Mouse (Mus musculus): Measurements from ENCODE around the gene Sergef.

Sergef gene

DNA sequence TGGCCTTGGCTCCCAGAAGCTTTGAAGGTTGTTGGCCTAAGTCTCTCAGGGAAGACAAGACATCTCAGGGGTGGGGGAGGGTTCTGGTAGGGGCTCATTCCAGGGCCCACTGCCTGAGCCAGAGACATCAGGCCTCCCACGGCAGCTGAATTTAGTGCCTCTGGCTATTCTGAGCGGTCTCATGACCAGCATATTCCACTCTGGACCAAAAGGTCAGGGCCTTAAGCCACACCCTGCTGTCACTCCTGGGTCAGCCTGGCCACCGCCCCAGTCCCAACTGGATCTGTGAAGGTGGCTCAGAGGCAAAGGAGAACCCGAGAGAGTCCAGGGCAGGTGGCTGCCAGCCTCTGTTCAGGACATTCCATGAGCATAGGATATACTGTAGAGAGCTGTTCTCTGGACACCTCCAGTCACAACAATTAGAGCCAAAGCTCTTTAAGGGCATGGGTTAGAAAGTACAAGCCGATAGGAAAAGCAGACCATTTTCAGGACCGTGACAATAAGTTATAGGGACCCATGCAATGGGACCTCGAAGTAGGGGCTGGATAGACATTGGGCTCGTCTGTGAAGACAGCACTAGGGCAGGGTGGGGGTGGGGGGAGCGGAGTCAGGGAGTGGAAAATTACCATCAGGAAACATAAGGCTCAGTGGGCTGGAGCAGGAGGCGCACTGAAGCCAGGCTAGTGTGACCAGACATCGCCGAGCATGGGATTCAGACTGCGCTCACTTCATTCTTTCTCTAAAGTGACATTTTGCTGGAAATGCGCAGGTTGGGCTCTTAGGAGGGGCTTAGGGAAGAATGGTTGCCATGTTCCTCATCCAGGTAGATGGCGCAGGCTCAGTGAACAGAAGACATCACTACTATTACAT is 235.8 kb downstream of the Sergef start:
- no peak for DNase-seq (ENCODE audit: low spot score)

DNA sequence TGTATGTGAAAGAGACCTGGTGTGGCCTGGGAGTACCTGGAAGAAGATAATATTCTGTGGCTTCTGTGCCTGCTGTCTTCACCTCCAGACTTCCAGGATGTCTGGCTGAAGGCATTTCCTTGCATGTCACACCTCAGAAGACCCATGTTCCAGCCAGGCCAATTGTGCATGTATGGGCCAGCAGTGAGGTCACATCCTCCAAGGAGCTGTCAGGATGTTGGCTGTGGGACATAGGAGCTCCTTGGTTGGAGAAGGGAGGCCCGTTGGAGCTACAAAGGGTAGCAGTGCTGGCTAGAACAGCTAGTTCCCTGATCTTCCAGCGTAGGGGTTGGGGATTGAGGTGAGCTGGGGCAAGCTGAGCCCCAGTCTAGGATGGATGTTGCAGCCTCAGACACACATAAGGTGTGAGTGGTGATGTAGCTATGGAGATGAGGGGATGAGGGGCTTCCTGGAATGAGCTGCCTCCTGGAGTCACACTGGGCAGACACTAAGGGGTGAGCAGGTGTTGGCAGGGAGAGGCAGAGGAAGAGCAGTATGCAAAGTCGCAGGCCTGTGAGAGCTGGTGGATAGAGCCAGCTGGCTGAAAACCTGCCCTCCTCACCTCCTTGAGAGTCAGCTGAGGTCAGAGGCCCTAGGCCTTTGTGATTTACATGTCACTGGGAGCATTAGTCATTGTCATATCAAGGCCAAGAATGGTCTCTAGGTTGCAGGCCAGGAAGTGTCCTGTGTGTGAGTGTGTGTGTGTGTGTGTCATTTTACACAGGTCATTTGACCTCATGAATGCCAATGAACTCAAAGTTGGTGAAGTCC is 238.0 kb downstream of the Sergef start:
- no peak for DNase-seq (ENCODE audit: low spot score)

DNA sequence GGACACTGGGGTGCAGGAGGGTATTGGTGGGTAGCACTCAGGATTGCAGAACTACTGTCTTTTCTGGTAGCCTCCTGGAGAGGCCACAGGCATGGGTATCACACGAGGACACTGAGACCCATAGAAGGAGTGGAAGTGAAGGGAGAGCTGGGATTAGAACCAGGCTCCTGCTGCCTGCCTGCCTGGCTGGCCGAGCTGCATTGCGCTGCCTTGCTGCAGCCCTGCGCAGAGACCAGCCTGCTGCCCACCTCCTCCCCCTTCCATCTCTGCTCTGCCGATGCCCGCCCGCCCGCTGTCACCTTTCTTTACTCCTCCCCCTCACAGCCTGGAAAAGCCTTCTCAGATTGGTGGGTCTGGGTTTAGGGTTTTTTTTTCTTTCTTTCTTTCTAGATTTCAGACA is 239.3 kb downstream of the Sergef start:
- DNase-seq (ENCODE audit: low spot score), result no peak

DNA sequence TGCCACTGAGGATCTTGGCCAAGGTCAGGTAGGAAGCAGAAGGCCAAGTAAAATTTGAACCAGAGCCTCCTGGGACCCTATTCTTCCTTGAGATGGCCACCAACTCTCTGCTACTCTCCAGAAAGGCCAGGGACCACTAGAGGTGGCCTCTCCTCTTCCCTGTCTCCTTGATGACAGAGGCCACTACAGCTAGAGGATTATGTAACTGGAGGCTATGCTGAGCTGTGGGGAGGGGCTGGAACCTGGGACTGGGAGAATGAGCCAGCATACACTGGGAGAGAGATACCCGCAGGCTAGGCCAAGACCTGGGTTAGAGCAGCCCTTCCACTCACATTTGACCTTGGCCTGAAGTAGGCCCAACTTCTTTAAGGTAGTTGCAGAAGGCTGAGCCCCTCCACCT is 239.9 kb downstream of the Sergef start:
- DNase-seq (ENCODE audit: low spot score), result no peak

DNA sequence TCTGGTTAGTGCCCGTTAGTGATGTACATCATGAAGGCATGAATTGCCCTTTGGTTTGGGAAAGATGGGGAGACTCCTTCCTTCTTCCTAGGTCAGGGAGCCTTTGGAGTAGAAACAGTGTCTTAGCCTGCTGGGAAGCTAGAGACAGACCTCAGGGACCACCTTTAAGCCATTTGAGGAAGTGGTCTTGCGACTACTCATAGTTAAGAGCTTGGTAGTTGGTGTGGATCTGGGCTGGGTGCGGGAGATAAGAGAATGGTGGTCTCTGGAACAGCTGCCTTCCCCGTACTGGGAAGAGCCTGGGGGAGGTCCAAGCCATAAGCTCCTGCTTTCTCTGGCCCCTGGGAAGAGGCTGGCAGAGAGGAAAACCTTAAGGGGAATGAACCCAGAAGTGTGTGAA is 241.0 kb downstream of the Sergef start:
- DNase-seq (ENCODE audit: low spot score), result no peak

DNA sequence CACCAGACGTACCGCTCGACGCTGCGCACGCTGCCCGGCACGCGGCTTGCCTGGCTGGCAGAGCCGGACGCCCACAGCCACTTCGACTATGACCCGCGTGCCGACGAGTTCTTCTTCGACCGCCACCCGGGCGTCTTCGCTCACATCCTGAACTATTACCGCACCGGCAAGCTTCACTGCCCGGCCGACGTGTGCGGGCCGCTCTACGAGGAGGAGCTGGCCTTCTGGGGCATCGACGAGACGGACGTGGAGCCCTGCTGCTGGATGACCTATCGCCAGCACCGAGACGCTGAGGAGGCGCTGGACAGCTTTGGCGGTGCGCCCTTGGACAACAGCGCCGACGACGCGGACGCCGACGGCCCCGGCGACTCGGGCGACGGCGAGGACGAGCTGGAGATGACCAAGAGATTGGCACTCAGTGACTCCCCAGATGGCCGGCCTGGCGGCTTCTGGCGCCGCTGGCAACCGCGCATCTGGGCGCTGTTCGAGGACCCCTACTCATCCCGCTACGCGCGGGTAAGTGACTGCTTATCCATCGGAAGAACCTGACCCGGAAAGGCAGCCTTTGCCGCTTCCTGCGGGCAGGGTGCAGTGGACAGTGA is 241.8 kb downstream of the Sergef start:
- DNase-seq (ENCODE audit: low spot score), result no peak

DNA sequence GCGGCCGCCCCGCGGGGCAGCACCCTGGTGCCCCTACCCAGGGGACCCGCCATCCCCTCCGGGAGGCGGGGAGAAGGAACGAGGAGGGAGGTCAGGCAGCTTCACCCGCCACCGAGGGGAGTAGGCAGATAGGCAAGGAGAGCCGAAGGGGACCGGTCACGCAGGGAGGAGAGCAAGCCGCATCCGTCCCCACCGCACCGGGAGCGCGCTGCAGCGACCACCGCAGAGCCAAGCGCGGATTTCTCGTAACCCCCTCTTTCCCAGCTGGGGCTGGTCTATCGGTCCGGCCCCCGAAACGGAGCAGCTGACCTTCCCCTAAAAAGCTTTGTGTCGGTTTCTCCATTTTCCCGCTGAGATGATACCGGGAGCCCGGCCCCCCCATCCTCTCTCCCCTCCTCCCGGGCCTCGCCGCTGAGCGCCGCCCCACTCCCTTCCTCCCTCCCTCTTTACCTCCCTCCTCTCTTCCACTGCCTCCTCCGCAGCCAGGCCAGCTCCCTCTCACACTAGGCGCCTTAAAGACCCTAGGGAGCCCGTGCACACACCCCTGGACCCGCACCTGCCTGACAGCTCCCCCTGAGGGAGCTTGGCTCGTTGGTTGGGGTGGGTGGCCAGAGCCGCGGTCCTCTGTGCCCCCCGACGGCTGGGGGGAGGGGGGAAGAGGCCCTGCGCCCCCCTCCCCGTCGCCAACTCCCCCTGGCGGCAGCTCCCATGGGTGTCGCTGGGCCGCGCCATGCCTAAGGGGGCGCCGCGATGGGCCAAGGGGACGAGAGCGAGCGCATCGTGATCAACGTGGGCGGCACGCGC is 242.5 kb downstream of the Sergef start:
- no peak for DNase-seq (ENCODE audit: low spot score)

DNA sequence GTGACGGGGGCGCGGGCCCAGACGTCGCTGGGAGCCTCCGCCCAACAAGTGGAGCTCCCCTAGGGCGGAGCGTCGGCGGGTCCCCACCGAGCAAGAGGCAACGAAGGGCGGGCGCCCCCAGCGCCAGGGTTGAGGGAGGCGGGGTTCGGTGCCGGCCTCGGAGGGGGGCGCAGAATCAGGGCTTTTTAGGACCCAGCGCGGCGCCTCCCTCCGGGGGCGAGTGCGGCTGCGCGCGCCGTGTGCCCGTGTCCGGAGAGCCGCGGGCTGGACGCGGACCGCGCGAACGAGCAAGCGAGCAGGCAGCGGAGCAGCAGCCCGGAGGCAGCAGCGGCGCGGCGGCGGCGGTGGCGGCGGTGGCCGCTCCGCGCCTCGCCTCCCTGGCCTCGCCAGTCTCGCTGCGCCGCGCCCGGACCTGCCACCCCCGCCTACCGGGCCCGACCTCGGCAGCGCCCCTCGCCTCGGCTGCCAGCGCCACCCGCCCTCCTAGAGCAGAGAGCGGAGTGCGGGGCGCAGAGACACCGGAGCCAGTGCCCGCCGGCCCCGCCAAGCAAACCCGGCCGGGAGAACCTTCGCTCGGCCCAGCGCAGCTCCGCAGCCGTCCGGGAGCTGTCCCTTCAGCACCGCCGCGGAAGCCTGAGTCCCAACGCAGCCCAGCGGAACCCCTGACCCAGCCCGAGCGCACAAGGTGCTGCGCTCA is 243.2 kb downstream of the Sergef start, which contains the start of gene Kcnc1:
Gene Kcnc1 (plus strand): TSS at position 267 of the 697 bp plus-strand sequence.
- DNase-seq (ENCODE audit: low spot score), result no peak

DNA sequence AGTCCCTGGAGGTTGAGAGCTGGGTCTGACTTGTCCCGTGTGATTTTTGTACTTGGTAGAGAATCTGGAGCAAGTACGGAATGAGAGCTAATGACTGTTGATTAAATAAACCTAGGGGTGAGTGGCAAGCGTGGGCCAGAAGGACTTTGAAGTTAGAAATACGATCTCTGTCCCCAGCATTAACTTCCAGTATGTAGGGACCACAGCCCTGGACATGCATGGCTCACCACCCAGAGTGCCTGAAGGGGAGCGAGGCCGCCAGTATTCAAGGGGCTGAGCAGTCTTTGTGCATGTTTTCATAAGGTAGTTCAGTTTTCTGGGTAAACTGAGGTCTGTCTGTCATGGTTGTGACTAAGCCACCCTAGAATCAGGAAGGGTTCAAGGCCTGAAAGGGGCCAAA is 244.0 kb downstream of the Sergef start:
- no peak for DNase-seq (ENCODE audit: low spot score)

DNA sequence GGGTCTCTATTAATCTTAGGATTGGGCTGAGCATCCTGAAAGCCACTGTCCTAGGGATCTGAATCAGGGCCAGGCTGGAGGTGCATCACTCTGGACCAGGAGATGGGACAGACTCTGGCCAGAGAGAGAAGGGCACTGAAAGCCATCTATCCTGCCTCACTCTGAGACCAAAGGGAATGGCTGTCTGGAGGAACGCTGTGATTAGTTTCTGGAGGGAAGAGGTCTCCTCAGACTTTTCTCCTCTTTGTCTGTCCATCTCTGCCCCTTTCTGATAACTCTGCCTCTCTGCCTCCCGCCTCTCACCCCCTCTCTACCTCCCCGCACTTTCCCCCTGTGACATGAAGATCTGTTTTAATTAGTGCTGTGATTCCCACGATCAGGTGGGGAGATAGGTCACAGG is 244.7 kb downstream of the Sergef start:
- DNase-seq (ENCODE audit: low spot score), result no peak

DNA sequence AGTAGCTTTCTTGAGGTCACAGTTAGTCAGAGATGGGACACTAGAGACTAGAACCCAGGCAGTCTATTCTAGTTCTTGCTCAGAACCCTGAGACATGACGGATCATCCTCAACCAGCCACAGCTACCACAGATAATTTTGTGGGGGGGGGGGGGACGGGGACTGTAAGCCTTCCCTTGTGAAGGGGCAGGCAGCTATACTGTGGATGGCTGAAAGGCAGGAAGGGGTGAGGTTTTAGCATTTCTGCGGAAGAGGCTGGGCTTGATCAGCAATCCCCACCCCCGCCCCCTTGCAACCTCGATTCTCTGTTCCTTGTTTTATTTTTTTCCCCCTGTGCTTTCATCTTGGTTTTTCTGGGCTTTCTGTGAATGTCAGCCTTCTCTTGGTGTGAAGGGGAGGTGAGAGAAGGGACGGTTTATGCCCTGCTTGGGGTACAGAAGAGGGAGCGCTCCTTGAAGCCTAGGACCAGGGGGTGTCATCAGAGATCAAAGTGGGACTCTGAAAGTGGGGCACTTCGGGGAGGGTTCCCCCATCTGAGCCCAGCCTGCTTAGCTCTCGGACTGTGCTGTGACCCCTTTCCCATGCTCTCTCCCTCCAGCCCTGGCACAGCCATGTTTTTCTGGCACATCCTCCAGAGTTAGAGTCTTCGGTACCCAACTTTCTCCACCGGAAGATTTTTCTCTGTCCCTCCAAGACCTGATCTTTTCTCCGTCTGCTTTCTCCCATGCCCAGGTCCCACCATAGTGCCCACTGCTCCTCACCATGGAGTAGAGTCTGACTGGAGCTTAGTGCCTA is 245.7 kb downstream of the Sergef start:
- no peak for DNase-seq (ENCODE audit: low spot score)

All from adipocyte (in vitro differentiated cells).